Mouse (Mus musculus) gastrocnemius, postnatal 14 days (tissue): Measurements from ENCODE around the gene Zfhx3. TPM values are rescaled to one million over a fixed set of nuclear protein-coding genes. Genes with fewer than 3 reads are reported as not detected.

Experiments used
- DNase-seq: peaks from one replicate; pipeline ENCODE4 v3.0.0; 2021; ENCODE audit warnings: mixed read lengths
- intact Hi-C: fragments of 180-260 bp; cut with DNase I; formaldehyde crosslinking; loops from one replicate; pipeline ENCODE4 v1.15.1; 2025; ENCODE audit warnings: low total_unique reads
- total RNA-seq, 2 experiments: library from RNA; stranded (reverse); gene quantifications; 2 replicates each; pipeline ENCODE4 v1.2.3; 2021

Zfhx3 gene
- total RNA-seq, 2 experiments from 2014 or later = 9.7 to 10.8 TPM

DNA sequence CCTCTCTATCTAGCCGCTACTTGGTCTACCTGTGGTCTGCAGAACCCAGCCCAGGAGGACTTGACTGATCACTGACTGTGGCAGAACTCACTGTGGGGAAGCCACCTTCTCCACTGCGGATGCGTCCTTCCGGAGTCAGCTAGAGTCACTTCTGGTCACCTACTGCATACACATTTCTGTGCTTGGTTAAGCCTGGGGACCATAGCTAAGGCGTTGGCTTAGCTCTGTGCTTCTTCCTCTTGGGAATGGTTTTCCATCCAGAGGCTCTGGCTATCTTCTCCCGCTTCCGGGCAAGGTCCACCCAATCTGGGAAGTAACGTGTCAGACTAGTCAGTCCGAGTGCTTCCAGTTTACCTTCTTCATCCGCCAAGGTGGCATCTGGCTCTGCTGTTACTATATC, 56.4 kb downstream of the Zfhx3 start:
- intact Hi-C loops = no loop called here
- no peak for DNase-seq

DNA sequence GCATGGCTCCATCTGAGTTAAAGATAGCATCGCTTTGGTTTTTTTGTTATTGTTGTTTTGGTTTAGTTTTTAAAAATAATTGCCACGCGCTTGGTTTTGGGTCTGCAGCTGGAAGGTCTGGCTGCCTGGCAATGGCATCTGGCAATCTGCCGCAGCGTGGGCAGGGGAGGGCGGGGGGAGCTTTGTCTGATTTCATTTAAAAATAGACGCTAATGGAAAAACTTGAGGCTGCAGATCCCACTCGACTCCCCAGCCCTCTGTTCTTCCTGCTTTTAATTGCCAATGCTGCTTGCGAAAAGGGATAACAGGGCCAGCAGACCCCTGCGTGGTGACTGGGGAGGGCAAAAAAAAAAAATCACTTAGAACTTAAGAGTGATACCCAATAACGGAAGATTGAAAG, 69.1 kb downstream of the Zfhx3 start:
- intact Hi-C loops = no loop called here
- DNase-seq = no peak

DNA sequence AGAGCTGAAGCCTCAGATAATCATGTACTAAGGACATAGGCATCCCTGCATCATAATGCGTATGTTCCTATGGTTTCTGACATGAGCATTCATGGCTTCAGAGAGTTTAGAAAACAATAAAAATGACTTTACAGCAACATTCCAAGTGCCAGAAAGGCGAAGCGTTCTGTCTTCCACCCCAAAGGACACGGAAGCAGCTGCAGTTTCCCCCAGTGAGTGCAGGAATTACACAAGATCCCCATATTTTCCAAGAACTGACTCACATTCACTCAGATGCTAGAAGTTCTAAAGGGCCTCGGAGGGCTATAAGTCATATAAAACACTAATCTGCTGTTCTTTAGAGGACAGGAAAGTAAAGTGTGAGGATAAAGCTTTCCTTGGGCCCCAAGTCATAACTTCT, 75.3 kb downstream of the Zfhx3 start:
- DNase-seq = no peak
- intact Hi-C loops = no loop called here

GRCm38 (mm10) chr8:108019651-108020050, 77.2 kb downstream of the Zfhx3 start:
- intact Hi-C loops = no loop called here

GRCm38 (mm10) chr8:108022404-108022803, 80.0 kb downstream of the Zfhx3 start:
- intact Hi-C loops = no loop called here

More at GRCm38 (mm10) chr8:108019651-108020050, 77.2 kb downstream of the Zfhx3 start:
- DNase-seq = no peak

GRCm38 (mm10) chr8:108024331-108024730, 81.9 kb downstream of the Zfhx3 start:
- intact Hi-C loops = no loop called here
- no peak for DNase-seq

More at GRCm38 (mm10) chr8:108022404-108022803, 80.0 kb downstream of the Zfhx3 start:
- DNase-seq = no peak

GRCm38 (mm10) chr8:108025249-108025648, 82.8 kb downstream of the Zfhx3 start:
- intact Hi-C loops = no loop called here
- no peak for DNase-seq

DNA sequence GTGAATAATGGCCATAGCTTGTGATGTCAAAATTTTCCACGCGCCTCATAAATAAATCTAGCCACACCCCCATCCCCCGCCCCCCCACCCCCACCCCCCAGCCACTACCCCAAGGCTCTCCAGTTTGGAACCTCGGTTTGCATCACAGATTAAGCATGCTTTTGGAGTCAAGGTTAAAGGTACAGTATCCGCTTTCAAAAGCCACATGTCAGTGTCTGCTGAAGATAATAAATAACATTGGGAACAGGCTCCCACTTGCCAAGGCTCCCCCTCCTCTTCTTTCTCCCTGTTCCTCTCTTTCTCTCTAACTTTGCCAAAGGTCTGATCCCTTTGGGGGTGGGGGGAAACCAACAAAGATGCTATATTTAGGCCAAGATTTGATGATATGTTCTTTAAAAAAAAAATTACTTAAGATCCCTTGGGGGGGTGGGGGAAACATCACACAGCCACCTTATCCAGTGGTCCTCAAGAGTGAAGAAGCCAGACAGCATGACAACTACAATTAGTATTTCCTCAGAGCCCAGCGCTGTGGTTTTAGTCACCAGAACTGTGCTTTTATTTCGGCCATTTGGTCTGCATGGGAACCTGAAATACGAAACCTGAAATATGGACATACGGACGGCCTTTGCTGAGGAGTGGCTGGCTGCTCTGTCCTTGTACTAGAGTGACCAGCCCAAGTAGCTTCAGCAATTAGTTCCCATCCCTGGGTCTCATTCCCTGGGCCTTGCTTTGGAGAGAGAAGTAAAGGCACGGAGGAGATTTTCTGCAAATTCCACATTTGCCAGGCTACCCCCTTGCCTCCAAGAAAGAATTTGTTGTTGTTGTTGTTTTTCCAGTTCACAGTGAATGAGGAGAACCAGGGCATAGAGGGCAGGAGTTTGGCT, 84.4 kb downstream of the Zfhx3 start:
- no peak for DNase-seq
- intact Hi-C loops = no loop called here

GRCm38 (mm10) chr8:108027561-108028025, 85.1 kb downstream of the Zfhx3 start:
- intact Hi-C loops = no loop called here
- no peak for DNase-seq

DNA sequence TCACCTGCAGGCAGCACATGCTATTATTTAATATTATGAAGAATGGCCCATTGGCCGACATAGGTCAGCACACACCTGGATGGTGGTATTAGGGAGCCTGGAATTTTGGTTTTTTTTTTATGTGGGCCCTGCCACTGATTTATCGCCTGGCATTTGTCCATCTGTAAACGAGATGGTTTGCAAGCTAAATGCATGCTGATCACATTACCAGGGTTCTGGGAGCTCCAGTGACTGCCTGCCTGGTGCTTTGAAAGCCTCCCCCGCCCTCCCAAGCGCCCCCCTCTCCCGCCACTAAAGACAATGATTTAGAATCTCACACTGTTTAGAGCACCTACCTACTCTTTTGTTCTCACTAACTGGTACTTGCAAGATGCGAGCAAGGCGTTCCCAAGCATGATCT, 86.0 kb downstream of the Zfhx3 start:
- intact Hi-C loops = no loop called here
- no peak for DNase-seq

- intact Hi-C loops = no loop called here
- no peak for DNase-seq
Measured at GRCm38 (mm10) chr8:108031159-108031558, 88.7 kb downstream of the Zfhx3 start.

GRCm38 (mm10) chr8:108034070-108034469, 91.6 kb downstream of the Zfhx3 start:
- DNase-seq = no peak
- intact Hi-C loops = no loop called here

DNA sequence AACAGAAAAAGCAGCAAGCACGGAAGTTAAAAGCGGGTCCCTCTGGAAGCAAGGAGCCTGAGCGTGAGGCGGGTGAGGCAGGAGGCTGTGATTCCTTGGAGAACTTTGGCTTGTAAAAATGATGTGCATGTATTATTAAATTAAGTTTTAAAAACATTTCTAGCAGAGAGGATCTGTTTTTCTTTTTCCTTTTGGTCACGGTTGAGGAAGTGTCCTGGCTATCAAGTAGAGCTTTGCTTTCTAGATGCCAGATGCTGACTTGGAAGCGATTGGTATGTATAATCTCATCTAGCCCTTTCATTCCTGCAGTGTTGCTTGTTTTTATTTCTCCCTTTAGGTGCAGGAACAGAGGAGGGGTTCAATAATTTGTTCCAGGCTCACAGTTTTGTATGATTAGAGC, 92.3 kb downstream of the Zfhx3 start:
- intact Hi-C loops = no loop called here
- no peak for DNase-seq

- intact Hi-C loops = no loop called here
Measured at GRCm38 (mm10) chr8:108043618-108044017, 101.2 kb downstream of the Zfhx3 start.

GRCm38 (mm10) chr8:108044185-108044584, 101.7 kb downstream of the Zfhx3 start:
- DNase-seq = no peak
- intact Hi-C loops = no loop called here

More at GRCm38 (mm10) chr8:108043618-108044017, 101.2 kb downstream of the Zfhx3 start:
- no peak for DNase-seq

- intact Hi-C loops = no loop called here
- DNase-seq = no peak
Measured at GRCm38 (mm10) chr8:108056241-108056640, 113.8 kb downstream of the Zfhx3 start.

- no peak for DNase-seq
- intact Hi-C loops = no loop called here
Measured at GRCm38 (mm10) chr8:108061972-108062371, 119.5 kb downstream of the Zfhx3 start.

DNA sequence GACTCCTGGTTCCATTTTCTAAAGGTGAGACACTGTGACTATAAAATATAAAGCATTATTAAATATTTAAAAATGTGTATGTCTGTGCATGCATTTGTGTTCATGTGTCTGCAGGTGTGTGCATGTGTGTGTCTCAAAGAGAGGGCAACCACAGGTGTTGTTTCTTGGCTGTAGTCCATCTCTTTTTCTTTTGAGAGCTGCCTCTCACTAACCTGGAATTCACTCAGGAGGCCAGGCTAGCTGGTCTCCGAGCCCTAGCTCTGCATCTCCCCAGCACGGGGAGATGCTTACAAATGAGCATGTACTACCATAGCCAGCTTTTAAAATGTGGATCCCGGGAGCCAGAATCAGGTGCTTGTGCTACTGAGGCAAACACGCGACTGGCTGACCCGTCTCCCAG, 124.7 kb downstream of the Zfhx3 start:
- no peak for DNase-seq
- intact Hi-C loops = no loop called here

DNA sequence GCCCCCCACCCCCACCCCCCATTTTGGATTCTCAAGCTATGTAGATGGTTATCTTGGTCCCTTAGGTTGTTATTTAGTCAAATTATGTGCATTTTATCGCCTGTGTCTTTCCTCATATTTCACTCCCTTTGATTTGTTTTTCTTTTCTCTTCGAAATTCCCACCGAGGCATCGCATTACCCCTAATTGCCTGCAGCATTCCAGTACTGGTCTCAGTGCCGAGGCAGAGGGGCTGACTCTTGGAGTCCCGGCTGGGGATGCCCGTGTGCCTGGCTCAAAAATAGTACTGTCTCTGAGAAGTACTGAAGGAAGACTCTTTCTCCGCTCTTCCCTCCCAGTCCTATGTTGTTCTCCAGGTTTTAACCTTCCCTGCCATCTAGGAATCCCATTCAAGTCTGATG, 125.8 kb downstream of the Zfhx3 start:
- intact Hi-C loops = no loop called here
- no peak for DNase-seq

- intact Hi-C loops = no loop called here
Measured at GRCm38 (mm10) chr8:108070438-108070837, 128.0 kb downstream of the Zfhx3 start.

GRCm38 (mm10) chr8:108072126-108072746, 129.8 kb downstream of the Zfhx3 start:
- intact Hi-C loops = no loop called here
- no peak for DNase-seq

More at GRCm38 (mm10) chr8:108070438-108070837, 128.0 kb downstream of the Zfhx3 start:
- DNase-seq = no peak
